Mouse (Mus musculus): Measurements from ENCODE around the gene Plxnb1. TPM values are rescaled to one million over a fixed set of nuclear protein-coding genes. Genes with fewer than 3 reads are reported as not detected.
A peak's percentile ranks its signal among the peaks of the same experiment; 100 is the strongest.
"Not testable (repeated sequence)": the region's sequence is repeated elsewhere in the genome, so short reads cannot be mapped to it uniquely, and the experiment has no call there.

Plxnb1 gene
- polyA plus RNA-seq, 1 experiment = 61.4 TPM

DNA sequence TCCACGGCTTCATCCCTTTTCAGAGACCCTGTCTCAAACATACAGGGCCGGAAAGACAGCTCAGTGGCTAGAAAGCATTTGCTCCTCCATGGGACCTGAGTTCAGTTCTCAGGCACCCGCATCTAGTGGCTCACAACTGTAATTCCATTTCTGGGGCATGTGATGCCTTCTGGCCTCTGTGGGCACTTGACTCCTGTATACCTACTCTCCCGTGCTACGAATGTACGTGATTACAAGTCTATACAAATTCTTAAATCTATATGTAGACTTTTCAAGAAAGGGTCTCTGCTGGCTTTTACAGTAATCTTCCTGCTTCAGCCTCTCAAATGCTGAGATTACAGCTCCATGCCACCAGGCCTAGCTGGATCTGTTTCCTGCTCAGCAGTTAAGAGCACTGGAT lies 25.8 kb downstream of the Plxnb1 start:
- DNase-seq = no peak
- Histone ChIP-seq H3K4me1 (ENCODE audit: control insufficient read depth, insufficient read depth, low read length) (peaks cover 5% of the 10 kb centered on the region), H3K4me3 (replicated peaks; ENCODE audit: extremely low read depth, low read depth, low read length) (no peak overlapping the region)
- no peak for TF ChIP-seq POLR2A (IDR thresholded peaks at IDR 0.05; ENCODE audit: borderline replicate concordance, extremely low read depth, low read depth, low read length)
- TF ChIP-seq CTCF (IDR thresholded peaks at IDR 0.05; ENCODE audit: insufficient read depth, low read length) = no peak
- 82% methylated on average over 6 of the region's 6 CpGs for WGBS

DNA sequence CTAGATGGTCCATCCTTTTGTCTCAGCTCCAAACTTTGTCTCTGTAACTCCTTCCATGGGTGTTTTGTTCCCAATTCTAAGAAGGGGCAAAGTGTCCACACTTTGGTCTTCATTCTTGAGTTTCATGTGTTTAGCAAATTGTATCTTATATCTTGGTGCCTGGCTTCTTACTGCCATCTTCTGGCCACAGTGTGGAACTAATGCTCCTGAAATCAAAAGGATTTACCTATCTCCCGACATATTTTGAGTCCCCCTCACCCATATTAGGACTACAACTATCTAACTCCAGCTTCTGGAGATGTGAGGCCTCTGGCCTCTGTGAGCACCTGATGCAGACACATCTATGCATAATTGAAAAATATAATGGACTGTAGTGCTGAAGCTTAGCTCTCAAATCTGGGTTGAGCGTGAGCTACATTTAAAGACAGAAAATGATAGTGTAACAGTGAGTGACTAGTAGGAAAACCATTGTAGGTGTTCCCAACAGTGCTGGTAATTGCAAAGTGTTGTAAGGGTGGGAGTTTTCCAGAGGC lies 27.4 kb downstream of the Plxnb1 start:
- peak; percentile 24 for DNase-seq
- peaks cover 5% of the 10 kb centered on the region for H3K4me1 ChIP-seq (ENCODE audit: control insufficient read depth, insufficient read depth, low read length)
- no peak overlapping the region for H3K4me3 ChIP-seq (replicated peaks; ENCODE audit: extremely low read depth, low read depth, low read length)
- 41% methylated on average over 2 of the region's 2 CpGs for WGBS
- TF ChIP-seq CTCF (IDR thresholded peaks at IDR 0.05; ENCODE audit: insufficient read depth, low read length) = peak; percentile 22; the same call in 1 of the 2 replicates
- no peak for TF ChIP-seq POLR2A (IDR thresholded peaks at IDR 0.05; ENCODE audit: borderline replicate concordance, extremely low read depth, low read depth, low read length)

DNA sequence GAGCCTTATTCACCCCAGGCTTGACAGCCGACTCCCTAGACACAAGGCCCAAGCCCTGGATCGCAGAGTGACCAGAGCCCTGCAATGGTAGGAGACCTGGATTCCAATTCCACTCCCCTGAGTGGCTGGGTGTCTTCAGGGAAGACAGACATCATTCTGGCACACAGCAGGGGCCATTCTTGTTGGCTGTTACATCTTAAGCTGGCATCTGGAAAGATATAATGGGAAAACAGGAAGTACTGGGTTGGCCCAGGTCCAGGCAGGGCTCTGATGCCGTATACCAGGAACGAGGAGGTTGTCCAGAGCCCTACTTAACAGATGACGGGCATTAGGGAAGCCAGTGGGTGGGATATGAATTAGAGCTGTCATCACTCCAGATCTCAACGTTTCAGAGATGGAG lies 28.1 kb downstream of the Plxnb1 start:
- 26% methylated on average over 6 of the region's 6 CpGs for WGBS
- DNase-seq = peak; percentile 14
- Histone ChIP-seq H3K4me1 (ENCODE audit: control insufficient read depth, insufficient read depth, low read length) (peaks cover 3% of the 10 kb centered on the region), H3K4me3 (replicated peaks; ENCODE audit: extremely low read depth, low read depth, low read length) (no peak overlapping the region)
- TF ChIP-seq CTCF (IDR thresholded peaks at IDR 0.05; ENCODE audit: insufficient read depth, low read length) (no peak), POLR2A (IDR thresholded peaks at IDR 0.05; ENCODE audit: borderline replicate concordance, extremely low read depth, low read depth, low read length) (no peak)

DNA sequence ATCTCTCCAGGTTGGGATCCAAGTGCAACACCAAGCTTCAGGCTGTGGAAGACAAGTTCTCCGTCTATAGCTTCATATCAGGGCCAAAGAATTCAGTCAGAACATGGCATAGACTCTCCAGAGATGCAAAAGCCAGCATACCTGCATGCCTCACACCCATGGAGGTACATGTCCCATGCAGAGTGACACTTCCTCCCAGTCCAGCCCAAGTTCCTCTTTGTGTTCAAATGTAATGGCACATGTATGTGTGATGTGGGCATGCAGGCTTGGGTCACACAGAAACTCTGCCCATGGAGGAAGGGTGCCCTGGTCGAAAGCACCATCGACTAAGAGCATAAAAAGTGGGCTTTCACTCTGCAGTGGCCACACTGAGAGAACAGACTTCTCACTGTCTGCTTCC lies 29.0 kb downstream of the Plxnb1 start:
- no peak for DNase-seq
- 80% methylated on average over 3 of the region's 3 CpGs for WGBS
- peaks cover 3% of the 10 kb centered on the region for H3K4me1 ChIP-seq (ENCODE audit: control insufficient read depth, insufficient read depth, low read length)
- TF ChIP-seq POLR2A (IDR thresholded peaks at IDR 0.05; ENCODE audit: borderline replicate concordance, extremely low read depth, low read depth, low read length) (no peak), CTCF (IDR thresholded peaks at IDR 0.05; ENCODE audit: insufficient read depth, low read length) (no peak)
- H3K4me3 ChIP-seq (replicated peaks; ENCODE audit: extremely low read depth, low read depth, low read length) = no peak overlapping the region

- DNase-seq = no peak
- WGBS = 72% methylated on average over 2 of the region's 2 CpGs
- H3K4me1 ChIP-seq (ENCODE audit: control insufficient read depth, insufficient read depth, low read length) = no peaks in the 10 kb centered on the region
- TF ChIP-seq POLR2A (IDR thresholded peaks at IDR 0.05; ENCODE audit: borderline replicate concordance, extremely low read depth, low read depth, low read length) (no peak), CTCF (IDR thresholded peaks at IDR 0.05; ENCODE audit: insufficient read depth, low read length) (no peak)
- no peak overlapping the region for H3K4me3 ChIP-seq (replicated peaks; ENCODE audit: extremely low read depth, low read depth, low read length)
Measured at GRCm38 (mm10) chr9:109125043-109125442, 29.9 kb downstream of the Plxnb1 start.

- WGBS = 67% methylated on average over 3 of the region's 3 CpGs
- no peaks in the 10 kb centered on the region for H3K4me1 ChIP-seq (ENCODE audit: control insufficient read depth, insufficient read depth, low read length)
- H3K4me3 ChIP-seq (replicated peaks; ENCODE audit: extremely low read depth, low read depth, low read length) = no peak overlapping the region
- DNase-seq = no peak
- TF ChIP-seq CTCF (IDR thresholded peaks at IDR 0.05; ENCODE audit: insufficient read depth, low read length) = no peak
- TF ChIP-seq POLR2A (IDR thresholded peaks at IDR 0.05; ENCODE audit: borderline replicate concordance, extremely low read depth, low read depth, low read length) = no peak
Measured at GRCm38 (mm10) chr9:109125481-109125880, 30.3 kb downstream of the Plxnb1 start.

- Histone ChIP-seq H3K4me3 (replicated peaks; ENCODE audit: extremely low read depth, low read depth, low read length) (no peak overlapping the region), H3K4me1 (ENCODE audit: control insufficient read depth, insufficient read depth, low read length) (no peaks in the 10 kb centered on the region)
- DNase-seq = no peak
- TF ChIP-seq POLR2A (IDR thresholded peaks at IDR 0.05; ENCODE audit: borderline replicate concordance, extremely low read depth, low read depth, low read length) (no peak), CTCF (IDR thresholded peaks at IDR 0.05; ENCODE audit: insufficient read depth, low read length) (no peak)
- WGBS = 67% methylated on average over 4 of the region's 4 CpGs
Measured at GRCm38 (mm10) chr9:109127076-109127475, 31.9 kb downstream of the Plxnb1 start.

- 40% methylated on average over 3 of the region's 3 CpGs for WGBS
- Histone ChIP-seq H3K4me3 (replicated peaks; ENCODE audit: extremely low read depth, low read depth, low read length) (no peak overlapping the region), H3K4me1 (ENCODE audit: control insufficient read depth, insufficient read depth, low read length) (no peaks in the 10 kb centered on the region)
- no peak for DNase-seq
- TF ChIP-seq CTCF (IDR thresholded peaks at IDR 0.05; ENCODE audit: insufficient read depth, low read length) (no peak; the same call in 1 of the 2 replicates), POLR2A (IDR thresholded peaks at IDR 0.05; ENCODE audit: borderline replicate concordance, extremely low read depth, low read depth, low read length) (no peak)
Measured at GRCm38 (mm10) chr9:109128211-109128610, 33.0 kb downstream of the Plxnb1 start.

GRCm38 (mm10) chr9:109130076-109130475 lies 34.9 kb downstream of the Plxnb1 start:
- TF ChIP-seq CTCF (IDR thresholded peaks at IDR 0.05; ENCODE audit: insufficient read depth, low read length) (no peak), POLR2A (IDR thresholded peaks at IDR 0.05; ENCODE audit: borderline replicate concordance, extremely low read depth, low read depth, low read length) (no peak)
- Histone ChIP-seq H3K4me3 (replicated peaks; ENCODE audit: extremely low read depth, low read depth, low read length) (no peak overlapping the region), H3K4me1 (ENCODE audit: control insufficient read depth, insufficient read depth, low read length) (no peaks in the 10 kb centered on the region)
- 84% methylated on average over 5 of the region's 5 CpGs for WGBS
- DNase-seq = no peak

DNA sequence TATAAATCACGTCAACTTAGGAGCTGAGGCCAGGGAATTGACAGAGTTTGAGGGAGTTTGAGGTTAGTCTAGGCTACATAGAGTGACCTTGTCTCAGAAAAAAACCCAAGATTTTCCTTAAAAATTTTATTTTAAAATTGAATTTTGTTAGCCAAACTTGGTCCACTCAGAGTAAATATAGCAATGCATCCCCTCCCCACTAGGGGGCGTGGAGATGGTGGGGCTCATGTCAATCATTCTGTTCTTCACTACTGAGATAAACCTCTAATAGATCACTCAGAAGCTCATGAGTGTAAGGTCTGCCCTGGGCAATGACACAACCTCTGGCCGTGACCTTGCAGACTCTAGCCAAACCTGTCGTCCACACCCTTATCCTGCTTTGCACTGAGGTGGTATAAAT lies 45.2 kb downstream of the Plxnb1 start:
- DNase-seq; H3K4me1 ChIP-seq (ENCODE audit: control insufficient read depth, insufficient read depth, low read length); H3K4me3 ChIP-seq (replicated peaks; ENCODE audit: extremely low read depth, low read depth, low read length): not testable (repeated sequence)
- 64% methylated on average over 4 of the region's 4 CpGs for WGBS

All from lung, adult 2 months (tissue).